Mouse (Mus musculus) common myeloid progenitor, adult 5-6 weeks (primary cell): ENCODE results near the gene Bptf. TPM values are rescaled to one million over a fixed set of nuclear protein-coding genes. Genes with fewer than 3 reads are reported as not detected.
"Not testable (repeated sequence)": the region's sequence is repeated elsewhere in the genome, so short reads cannot be mapped to it uniquely, and the experiment has no call there.

Source experiments
- ATAC-seq: replicated peaks from 2 replicates; pipeline ENCODE4 v1.8.0; 2016; ENCODE audit warnings: low read depth, mild to moderate bottlenecking, moderate TSS enrichment, inconsistent platforms; ENCODE audit not compliant: poor library complexity, severe bottlenecking
- total RNA-seq: library from RNA; stranded (forward); fragments of 200-1000, 187-1606 nt; gene quantifications from 2 replicates; pipeline ENCODE4 v1.2.3, GENCODE M21; 2017

Gene Bptf
- 58.5 and 82.2 TPM in 2 replicates for total RNA-seq

DNA sequence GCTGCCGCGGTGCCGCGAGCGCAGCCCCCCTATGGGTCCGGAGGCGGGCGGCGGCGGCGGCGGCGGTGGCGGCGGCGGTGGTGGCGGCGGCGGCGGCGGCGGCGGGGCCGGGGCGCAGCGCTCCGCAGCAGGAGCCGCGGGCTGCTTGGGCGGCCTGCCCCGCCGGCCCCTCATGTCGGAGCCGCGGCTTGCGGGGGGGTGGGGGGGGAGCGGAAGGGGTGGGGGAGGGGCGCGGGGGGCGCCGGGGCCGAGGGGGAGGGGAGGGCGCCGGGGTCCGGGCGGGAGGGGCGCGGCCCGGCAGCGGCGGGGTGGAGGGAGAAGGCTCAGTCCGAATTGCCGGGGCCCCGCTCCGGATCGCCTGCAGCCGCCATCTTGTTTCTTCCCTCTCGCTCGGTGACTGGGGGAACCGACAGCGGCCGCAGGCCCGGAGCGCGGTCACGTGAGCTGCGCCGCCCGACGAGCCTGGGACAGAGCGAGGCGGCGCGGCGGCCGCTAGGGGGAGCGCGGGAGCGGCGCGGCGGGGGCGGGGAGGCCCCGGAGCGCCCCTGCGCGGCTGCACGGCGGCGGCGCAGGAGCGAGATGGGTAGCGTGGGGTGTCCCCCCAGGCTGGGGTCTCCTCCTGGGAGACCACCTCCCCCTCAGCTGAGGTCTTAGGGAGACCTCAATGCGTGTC, at the start of gene Bptf:
Gene Bptf (minus strand): TSS at position 379 of the 673 bp plus-strand sequence.
- peak; percentile 84 for ATAC-seq

DNA sequence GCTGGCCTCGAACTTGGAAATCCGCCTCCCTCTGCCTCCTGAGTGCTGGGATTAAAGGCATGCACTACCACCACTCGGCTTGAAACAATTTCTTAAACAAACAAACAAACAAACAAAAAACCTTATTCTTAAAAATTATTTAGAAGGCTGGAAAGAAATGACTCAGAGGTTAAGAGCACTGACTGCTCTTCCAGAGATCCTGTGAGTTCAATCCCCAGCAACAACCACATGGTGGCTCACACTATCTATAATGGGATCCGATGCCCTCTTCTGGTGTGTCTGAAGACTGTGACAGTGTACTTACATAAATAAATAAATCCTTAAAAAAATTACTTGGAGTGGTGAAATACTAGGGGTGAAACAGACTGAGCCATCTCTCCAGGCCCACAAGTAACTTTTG, 29.3 kb upstream of the Bptf start:
- no peak for ATAC-seq

DNA sequence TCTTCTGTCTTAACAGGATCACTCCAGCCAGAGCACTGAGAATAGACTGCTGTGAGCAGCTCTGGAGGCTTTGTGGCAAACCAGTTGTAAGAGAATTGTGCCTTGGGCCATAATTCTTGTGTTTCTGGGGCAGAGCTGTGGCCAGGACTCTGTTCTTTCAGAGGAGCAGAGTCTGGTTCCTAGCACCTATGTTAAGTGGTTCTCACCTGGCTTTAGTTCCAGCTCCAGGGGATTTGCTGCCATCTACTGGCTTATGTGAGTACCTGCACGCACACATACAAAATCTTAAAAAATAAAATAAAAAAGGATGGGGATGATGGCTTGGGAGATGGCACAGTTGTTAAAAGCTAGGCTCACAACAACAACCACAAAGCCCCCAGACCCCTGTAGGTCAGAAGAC, 27.1 kb upstream of the Bptf start:
- 0 out of 2 replicates have a peak, but pooled peaks have one; percentile 42 for ATAC-seq

DNA sequence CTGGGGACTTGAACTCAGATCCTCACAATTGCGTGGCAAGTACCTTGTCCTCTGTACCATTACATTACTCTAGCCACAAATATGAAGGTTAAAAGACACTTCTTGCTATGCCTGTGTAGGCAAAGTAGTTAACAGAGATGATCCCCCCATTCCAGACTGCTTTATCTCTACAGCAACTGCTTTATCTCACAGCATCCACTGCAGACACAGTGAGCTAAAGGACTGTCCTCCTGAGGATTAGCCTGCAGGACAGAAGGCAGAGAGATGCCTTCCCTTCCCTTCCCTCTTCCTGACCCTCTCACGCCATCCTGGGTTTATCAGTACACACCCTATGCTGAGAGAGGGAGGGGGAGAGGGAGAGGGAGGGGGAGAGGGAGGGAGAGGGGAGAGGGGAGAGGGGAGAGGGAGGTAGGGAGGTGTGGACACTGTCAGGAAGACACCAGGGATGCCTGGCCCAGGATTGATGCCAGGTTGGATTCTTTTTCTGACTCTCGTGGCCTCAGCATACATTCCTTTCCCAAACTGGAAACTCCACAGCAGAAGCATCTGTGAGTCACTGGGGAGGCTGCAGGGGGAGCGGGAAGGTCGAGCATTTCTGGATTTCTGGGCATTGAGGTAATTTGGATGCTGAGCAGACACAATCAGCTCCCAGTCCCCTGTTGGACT, 25.2 kb upstream of the Bptf start:
- no peak for ATAC-seq

DNA sequence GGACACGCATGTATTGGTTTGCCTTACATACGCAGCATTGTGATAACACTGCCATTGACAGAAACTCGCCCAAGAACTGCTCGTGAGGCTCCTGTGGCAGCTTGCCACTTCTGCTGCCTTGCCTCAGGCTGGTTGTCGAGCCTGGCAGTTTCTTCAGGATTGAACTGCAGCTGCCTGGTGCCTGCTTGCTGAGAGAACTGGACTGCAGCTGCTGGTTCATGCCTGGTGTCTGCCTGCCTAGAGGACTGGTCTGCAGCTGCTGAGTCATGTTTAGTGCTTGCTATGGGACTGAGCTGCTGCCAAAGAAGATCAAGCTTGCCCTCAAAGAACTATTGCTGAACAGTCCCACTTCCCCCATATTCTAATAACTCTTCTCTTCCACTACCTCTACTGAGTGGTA, 23.4 kb upstream of the Bptf start:
- ATAC-seq: no peak

DNA sequence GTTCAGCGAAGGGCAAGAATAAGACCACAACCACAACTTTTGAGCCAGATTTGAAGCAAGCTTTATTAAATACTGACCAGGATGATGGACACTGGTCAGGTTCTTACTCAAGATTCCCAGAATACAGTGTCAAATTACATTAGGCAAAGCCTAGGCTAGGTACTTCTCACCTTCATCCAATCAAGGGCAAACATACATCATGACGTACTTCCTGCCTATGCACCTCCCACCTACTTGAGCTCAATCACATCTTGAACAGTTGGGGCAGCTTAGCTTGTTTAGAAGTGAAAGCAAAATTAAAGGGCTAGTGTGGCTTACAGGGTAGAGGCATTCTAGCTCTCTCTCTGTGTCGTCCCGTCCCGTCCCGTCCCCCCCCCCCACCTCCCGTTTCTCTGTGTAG, 22.5 kb upstream of the Bptf start:
- ATAC-seq: no peak

DNA sequence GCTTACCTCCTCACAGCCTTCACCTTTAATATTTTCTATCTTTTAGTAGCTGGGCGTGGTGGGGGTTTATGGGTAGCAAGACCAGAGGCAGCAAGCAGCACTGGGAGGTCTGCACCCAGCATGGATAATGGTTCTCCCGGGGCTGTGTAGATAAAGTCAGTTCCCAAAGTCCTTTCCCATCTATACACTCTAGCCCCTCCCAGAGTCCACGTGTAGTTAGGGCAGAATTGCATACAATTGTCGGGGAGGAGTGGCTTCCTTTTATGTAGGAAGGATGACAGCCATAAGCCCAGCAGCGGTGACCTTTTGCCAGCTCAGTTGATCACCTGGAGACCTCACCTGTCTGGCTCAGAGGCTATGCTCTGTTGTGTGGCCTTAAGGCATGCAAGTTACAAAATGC, 21.7 kb upstream of the Bptf start:
- ATAC-seq: no peak

DNA sequence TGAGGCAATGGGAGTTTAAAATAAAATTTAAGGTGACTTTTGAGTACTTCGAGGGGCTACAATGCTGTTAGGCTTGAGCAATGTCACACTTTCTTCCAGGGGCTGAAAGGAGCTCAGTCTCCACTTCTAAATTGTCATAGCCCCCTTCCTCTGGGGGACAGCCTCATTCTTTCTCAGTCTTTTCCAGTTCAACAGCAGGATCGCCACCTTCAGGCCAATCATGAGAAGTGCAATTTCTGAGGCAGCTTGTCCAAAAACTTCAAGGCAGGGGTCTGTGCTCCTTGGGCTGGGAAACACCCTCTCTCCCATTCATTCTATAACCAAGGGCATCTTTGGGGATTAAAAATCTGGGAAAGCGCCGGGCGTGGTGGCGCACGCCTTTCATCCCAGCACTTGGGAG, 19.9 kb upstream of the Bptf start:
- 0 out of 2 replicates have a peak, but pooled peaks have one; percentile 60 for ATAC-seq

DNA sequence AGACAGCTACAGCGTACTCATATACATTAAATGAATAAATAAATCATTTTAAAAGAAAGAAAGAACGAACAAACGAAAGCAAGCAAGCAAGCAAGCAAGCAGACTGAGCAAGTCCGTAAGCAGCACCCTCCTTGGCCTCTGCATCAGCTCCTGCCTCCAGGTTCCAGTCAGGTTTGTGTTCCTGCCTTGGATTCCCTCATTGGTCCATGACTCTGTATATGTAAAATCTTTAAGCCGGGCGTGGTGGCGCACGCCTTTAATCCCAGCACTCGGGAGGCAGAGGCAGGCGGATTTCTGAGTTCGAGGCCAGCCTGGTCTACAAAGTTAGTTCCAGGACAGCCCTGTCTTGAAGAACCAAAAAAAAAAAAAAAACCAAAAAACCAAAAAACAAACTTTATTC, 12.0 kb upstream of the Bptf start:
- not testable (repeated sequence) for ATAC-seq

DNA sequence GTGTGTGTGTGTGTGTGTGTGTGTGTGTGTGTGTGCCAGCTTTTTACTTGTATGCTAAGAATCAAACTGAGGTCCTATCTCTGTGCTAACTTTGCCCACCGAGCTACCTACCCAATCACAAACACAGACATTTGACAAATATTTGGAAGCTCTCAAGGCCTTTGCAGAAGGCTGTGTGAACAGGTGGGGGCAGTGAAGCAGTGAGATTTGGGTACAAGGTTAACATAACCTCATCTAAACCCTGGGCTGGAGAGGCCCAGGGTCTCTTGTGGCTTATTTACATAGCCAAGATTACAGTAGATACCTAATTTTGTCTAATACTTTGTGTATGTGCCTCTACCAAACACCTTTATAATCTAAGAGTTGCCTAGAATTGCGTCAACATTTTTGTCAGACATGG, 10.5 kb upstream of the Bptf start:
- no peak for ATAC-seq

DNA sequence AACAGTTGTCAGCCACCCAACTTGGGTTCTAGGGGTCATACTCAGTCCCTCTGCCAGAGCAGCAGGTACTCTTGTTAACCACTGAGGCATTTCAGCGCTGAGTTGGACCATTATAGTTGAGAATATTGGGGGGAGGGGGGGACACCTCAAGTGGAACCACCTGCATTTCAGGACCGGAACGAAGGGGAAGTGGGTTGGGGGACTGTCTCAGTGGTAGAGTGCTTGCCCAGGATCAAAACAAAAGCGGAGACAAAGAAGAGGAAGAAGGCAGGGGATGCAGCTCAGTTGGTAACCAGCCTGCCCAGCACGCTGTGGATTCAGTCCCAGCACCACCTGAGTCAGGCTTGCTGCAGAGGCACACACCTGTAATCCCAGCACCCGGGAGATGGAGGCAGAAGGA, 8.8 kb upstream of the Bptf start:
- ATAC-seq: peak; percentile 72

DNA sequence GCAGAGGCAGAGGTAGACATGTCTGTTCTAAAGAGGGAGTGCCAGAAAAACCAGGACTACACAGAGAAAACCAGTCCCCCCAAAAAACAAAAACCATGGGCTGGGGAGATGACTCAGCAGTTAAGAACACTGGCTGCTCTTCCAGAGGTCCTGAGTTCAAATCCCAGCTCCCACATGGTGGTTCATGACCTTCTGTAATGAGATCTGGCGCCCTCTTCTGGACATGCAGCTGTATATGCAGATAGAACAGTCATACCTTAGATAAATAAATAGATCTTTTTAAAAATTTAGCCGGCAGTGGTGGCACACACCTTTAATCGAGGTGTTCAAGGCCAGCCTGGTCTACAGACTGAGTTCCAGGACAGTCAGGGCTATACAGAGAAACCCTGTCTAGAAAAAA, 6.7 kb upstream of the Bptf start:
- ATAC-seq: no peak

DNA sequence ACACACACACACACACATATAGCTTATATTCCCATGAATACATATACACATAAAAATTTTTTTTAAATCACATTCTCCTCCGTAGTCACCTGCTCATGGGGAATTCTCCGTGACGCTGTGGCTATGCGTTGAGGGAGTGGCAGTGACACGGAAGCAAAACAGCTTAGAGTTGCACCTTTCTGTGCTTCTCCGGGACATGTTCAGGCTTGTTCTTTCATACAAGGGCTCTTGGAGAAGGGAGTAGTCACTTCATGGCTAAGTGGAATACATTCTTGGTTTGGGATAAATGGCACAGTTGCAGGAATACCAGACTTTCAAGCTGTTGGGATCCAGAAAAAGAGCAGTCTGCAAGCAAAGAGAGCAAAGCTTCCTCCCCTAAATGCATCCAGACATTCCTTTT, 5.7 kb upstream of the Bptf start:
- ATAC-seq: no peak

DNA sequence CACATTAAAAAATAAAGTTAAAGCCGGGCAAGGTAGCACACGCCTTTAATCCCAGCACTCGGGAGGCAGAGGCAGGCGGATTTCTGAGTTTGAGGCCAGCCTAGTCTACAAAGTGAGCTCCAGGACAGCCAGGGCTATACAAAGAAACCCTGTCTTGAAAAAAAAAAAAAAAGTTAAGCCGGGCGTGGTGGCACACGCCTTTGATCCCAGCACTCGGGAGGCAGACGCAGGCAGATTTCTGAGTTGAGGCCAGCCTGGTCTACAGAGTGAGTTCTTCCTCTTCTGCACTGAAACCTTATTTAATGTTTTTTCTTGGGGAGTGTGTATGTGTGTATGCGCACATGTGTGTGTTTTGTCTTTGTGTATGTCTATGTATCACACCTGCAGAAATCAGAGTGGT, 4.5 kb upstream of the Bptf start:
- ATAC-seq: not testable (repeated sequence)

DNA sequence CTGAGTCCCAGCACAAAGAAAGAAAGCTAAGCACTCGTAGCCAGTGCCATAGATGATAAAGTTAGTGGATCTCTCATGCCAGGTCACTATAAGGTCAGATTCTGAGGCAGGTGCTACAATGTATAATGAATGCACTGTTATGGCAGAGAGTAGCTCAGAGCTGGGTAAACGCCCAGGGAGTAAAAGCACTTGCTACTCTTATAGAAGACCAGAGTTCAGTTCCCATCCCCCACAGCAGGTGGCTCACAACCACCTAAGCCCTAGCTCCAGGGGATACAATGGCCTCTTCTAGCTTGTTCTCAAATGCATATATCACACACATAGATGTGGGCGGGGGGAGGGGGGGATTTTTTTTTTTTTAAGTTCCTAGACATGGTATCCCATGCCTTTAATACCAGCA, 3.8 kb upstream of the Bptf start:
- no peak for ATAC-seq

DNA sequence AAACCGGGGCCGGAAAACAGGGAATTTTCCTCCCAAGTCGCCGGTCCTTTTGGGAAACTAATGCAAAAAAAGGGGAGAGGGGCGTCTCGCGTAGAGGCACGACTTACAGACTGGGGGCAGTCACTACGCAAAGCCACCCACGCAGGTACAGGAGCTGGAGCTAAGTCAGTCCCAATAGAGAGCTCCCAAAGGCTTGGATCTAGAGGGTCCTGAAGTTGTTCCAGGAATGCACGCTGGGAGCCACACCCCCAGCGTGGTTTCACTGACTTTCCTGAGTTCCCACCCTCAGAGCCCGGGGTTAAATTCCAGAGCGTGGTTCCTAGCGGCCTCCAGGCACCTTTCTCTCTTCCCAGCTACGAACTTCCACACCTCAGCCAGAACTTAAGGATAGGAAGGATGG, 499 bp upstream of the Bptf start:
- ATAC-seq: no peak

DNA sequence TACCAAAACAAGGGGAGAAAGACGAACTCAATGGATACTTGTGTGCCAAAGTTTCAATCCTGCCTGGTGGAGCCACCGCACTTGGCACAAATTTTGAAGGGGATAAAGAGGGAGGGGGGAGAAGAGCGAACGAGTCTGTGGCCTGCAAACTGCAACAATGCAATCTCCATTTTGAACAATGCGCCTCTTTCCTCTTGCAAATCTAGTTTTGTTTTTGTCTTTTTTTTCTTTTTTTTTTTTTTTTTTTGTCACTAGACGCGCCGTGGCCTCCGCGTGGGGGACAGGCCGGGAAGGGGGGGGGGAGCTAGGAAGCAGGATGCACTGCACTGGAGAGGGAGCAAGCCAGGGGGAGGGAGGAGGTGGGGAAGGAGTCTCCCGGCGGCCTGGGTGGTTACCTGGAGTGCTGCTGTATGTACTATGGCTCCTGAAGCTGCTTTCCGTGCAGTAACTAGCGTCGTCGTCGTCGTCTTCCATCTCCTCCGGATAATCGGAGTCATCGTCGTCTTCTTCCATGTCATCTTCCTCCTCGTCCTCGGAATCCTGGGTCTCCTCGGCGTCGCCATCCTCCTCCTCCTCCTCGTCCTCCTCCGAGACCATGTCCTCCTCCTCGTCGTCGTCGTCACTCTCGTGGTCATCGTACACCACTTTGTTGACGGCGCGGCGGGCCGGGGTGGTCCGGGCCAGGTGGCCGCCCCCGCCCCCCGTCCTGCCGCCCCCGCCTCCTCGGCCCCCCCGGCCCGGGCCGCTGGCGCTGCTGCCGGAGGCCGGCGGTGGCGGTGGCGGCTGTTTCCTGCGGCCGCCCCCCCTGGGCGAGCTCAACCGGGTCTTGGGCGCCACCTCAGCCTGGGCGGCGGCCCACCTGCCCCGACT, 813 bp downstream of the Bptf start:
- peak; percentile 50 for ATAC-seq

DNA sequence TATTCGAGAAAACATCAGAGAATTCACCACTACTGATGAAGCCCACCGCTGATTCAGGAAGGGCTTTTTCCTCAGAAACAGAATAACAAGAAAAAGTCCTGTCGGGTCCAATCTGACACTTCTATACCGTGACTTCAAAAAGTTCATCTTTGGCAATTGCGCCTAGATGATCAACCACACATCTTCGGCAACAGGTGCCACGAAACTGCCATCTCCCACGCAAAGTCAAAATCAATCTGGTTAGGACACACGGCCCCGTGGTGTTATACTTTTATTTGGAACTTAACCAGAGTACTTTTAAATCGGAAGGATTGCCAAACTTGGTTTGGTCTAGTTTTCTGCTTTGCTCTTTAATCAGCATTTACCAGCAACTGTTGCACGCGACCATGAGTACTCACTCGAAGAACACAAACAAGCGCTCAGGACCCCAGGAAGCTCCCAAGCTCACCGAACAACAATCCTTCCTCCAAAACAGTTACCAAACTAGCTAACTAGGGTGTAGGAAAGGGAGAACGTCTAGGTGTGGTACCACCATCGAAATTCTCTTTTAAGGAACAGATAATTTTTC, 1.6 kb downstream of the Bptf start:
- no peak for ATAC-seq

DNA sequence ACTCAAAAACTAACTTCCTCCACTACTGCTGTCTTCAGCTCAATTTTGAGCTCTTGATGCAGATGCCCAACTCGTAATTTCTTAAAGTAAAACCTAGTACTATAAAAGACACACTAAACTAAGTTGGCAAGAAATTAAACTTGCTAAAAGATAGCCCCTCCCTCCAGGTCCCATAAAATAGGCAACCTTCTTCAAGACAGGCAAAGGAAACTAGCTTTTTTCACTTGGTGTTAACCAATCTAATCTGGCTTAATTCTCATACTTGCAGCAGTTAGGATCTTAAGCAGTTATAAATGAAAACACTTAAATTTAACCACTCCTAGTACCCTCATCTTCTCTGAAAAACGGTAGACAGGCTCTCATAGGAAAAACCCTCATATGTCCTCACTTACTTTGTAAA, 2.3 kb downstream of the Bptf start:
- ATAC-seq: no peak

DNA sequence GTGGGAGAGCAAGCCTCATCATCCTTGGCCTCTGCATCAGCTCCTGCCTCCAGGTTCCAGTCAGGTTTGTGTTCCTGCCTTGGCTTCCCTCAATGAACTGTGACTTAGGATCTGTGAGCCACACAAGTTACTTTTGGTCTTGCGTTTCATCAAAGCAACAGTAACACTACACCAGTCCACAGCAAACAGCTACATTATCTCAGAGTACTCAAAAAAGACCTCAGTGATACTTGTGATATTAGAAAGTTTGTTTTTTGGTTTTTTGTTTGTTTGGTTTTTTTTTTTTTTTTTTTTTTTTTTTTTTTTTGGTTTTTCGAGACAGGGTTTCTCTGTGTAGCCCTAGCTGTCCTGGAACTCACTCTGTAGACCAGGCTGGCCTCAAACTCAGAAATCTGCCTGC, 5.2 kb downstream of the Bptf start:
- ATAC-seq: not testable (repeated sequence)

DNA sequence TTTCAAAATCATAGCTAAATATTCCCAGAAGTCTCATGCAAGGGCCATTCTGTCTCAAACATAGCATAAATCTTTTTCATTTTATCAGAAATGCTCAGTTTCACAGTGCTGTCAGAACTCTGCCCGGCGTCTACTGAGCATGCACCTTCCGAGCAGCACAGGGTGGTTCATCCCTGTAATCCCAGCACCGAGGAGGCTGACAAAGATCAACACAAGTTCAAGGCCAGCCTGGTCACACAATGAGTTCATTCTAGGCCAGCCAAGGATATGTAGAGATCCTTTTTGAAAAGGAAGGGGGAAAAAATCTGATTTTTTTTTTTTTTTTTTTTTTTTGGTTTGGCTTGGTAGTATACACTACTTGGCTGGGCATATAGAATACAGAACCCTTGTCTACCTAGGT, 6.9 kb downstream of the Bptf start:
- no peak for ATAC-seq
